Mouse (Mus musculus) G1E (cell line): ENCODE results near the gene Gng2. TPM values are rescaled to one million over a fixed set of nuclear protein-coding genes. Genes with fewer than 3 reads are reported as not detected.
"Not testable (repeated sequence)": the region's sequence is repeated elsewhere in the genome, so short reads cannot be mapped to it uniquely, and the experiment has no call there.

Experiments
- ATAC-seq: 2 replicates; pipeline ENCODE4 v1.8.0; 2016; ENCODE audit warnings: mild to moderate bottlenecking; ENCODE audit not compliant: insufficient number of reproducible peaks, poor library complexity, low FRiP score, severe bottlenecking; ENCODE audit errors: extremely low read depth
- DNase-seq: peaks from one replicate; pipeline ENCODE4 v3.0.0; 2012; ENCODE audit warnings: low spot score
- H3K27me3 ChIP-seq: 2 replicates; pipeline ENCODE4 v1.6.1; 2012; ENCODE audit warnings: mild to moderate bottlenecking, low read length, inconsistent platforms; ENCODE audit not compliant: insufficient read depth
- H3K36me3 ChIP-seq: replicated peaks from 2 replicates; pipeline ENCODE3; 2012; ENCODE audit warnings: mild to moderate bottlenecking, inconsistent platforms
- H3K4me1 ChIP-seq: 2 replicates; pipeline ENCODE4 v1.6.1; 2012; ENCODE audit warnings: low read depth, low read length, inconsistent platforms, mixed read lengths; ENCODE audit not compliant: insufficient read depth
- H3K4me3 ChIP-seq: 2 replicates; pipeline ENCODE4 v1.5.1; 2012; ENCODE audit warnings: low read depth, mild to moderate bottlenecking, inconsistent platforms, low read length, moderate library complexity, mixed read lengths
- H3K9me3 ChIP-seq: replicated peaks from 2 replicates; pipeline ENCODE4 v1.6.1; 2012; ENCODE audit warnings: inconsistent platforms
- CTCF ChIP-seq: IDR thresholded peaks from 2 replicates; pipeline ENCODE4 v1.5.1; 2012; ENCODE audit warnings: low read depth, low read length, inconsistent platforms, mixed read lengths
- GATA1 ChIP-seq: IDR thresholded peaks from 2 replicates; pipeline ENCODE4 v1.6.1; 2012; ENCODE audit warnings: borderline replicate concordance, low read length, inconsistent platforms, mixed read lengths
- GATA2 ChIP-seq: IDR thresholded peaks from 2 replicates; pipeline ENCODE4 v1.6.1; 2012; ENCODE audit warnings: low read depth, low read length, inconsistent platforms, borderline replicate concordance
- POLR2AphosphoS5 ChIP-seq: IDR thresholded peaks from 2 replicates; pipeline ENCODE4 v1.6.1; 2012; ENCODE audit warnings: low read depth, low read length, inconsistent platforms; ENCODE audit not compliant: insufficient replicate concordance
- TAL1 ChIP-seq: conservative IDR thresholded peaks from 2 replicates; pipeline ENCODE4 v1.6.1; 2012; ENCODE audit warnings: low read depth, low read length, inconsistent platforms, mixed read lengths
- polyA plus RNA-seq: library from polyadenylated mRNA; stranded (reverse); fragments of >175 nt; gene quantifications from 2 replicates; pipeline ENCODE4 v1.2.3, GENCODE M21; 2012
- total RNA-seq, 2 experiments: library from RNA; stranded (forward) in 1 of 2; stranded (reverse) in 1 of 2; fragments of 200-1000 nt in 1 of 2; fragments of >200 nt in 1 of 2; fragmentation: Nextera tagmentation in 1 of 2; gene quantifications; 2 replicates each; pipeline ENCODE4 v1.2.3; 2014 to 2017

Gng2 gene
- total and polyA plus RNA-seq, 3 experiments, result 4.3 to 280 (median 90.4) TPM

GRCm38 (mm10) chr14:19874201-19874807 lies 103.1 kb downstream of the Gng2 start:
- Histone ChIP-seq H3K4me3 (no peak overlapping the region), H3K27me3 (peaks cover 9% of the 10 kb centered on the region)
- TF ChIP-seq CTCF, result no peak
- no peak for TF ChIP-seq GATA2
- TF ChIP-seq TAL1, result no peak
- no peak for TF ChIP-seq POLR2AphosphoS5
- TF ChIP-seq GATA1, result no peak

GRCm38 (mm10) chr14:19867286-19867935 lies 110.0 kb downstream of the Gng2 start:
- Histone ChIP-seq H3K27me3 (peaks cover 18% of the 10 kb centered on the region), H3K4me1 (no peaks in the 10 kb centered on the region), H3K36me3 (no peaks in the 10 kb centered on the region), H3K4me3 (no peak overlapping the region), H3K9me3 (no peaks in the 10 kb centered on the region)
- no peak for DNase-seq
- TF ChIP-seq CTCF, result no peak
- TF ChIP-seq POLR2AphosphoS5, result no peak
- TF ChIP-seq GATA1, result no peak
- ATAC-seq, result no peak

More at GRCm38 (mm10) chr14:19874201-19874807, 103.1 kb downstream of the Gng2 start:
- no peak for DNase-seq
- Histone ChIP-seq H3K9me3 (no peaks in the 10 kb centered on the region), H3K4me1 (no peaks in the 10 kb centered on the region), H3K36me3 (peaks cover 17% of the 10 kb centered on the region)
- ATAC-seq, result no peak

- not testable (repeated sequence) for H3K36me3 ChIP-seq, ATAC-seq, H3K9me3 ChIP-seq, H3K4me3 ChIP-seq, DNase-seq, H3K4me1 ChIP-seq
- H3K27me3 ChIP-seq, result peaks cover 15% of the 10 kb centered on the region
Measured at GRCm38 (mm10) chr14:19865121-19865520, 112.3 kb downstream of the Gng2 start.

- Histone ChIP-seq H3K27me3 (peaks cover 4% of the 10 kb centered on the region; the same call in 1 of the 2 replicates), H3K9me3 (no peaks in the 10 kb centered on the region), H3K4me1 (no peaks in the 10 kb centered on the region), H3K36me3 (no peaks in the 10 kb centered on the region), H3K4me3 (no peak overlapping the region)
- TF ChIP-seq GATA2, result no peak
- no peak for TF ChIP-seq CTCF
- TF ChIP-seq GATA1, result no peak
- TF ChIP-seq POLR2AphosphoS5, result no peak
- TF ChIP-seq TAL1, result no peak
- ATAC-seq, result no peak
- no peak for DNase-seq
Measured at GRCm38 (mm10) chr14:19861311-19862080, 115.9 kb downstream of the Gng2 start.

- H3K4me3 ChIP-seq, result no peak overlapping the region
- H3K27me3 ChIP-seq, result peaks cover 4% of the 10 kb centered on the region; the same call in 1 of the 2 replicates
- H3K36me3 ChIP-seq, result no peaks in the 10 kb centered on the region
- no peak for ATAC-seq
- DNase-seq, result no peak
- TF ChIP-seq GATA1 (no peak), POLR2AphosphoS5 (no peak), TAL1 (no peak), GATA2 (no peak), CTCF (no peak)
- no peaks in the 10 kb centered on the region for H3K4me1 ChIP-seq
- no peaks in the 10 kb centered on the region for H3K9me3 ChIP-seq
Measured at GRCm38 (mm10) chr14:19860281-19860680, 117.1 kb downstream of the Gng2 start.

- TF ChIP-seq POLR2AphosphoS5 (no peak), CTCF (no peak), GATA2 (no peak)
- H3K4me1 ChIP-seq, result no peaks in the 10 kb centered on the region
- no peaks in the 10 kb centered on the region for H3K9me3 ChIP-seq
- no peak overlapping the region for H3K4me3 ChIP-seq
- H3K36me3 ChIP-seq, result no peaks in the 10 kb centered on the region
- peaks cover 2% of the 10 kb centered on the region; the same call in 1 of the 2 replicates for H3K27me3 ChIP-seq
- DNase-seq (no peak), ATAC-seq (no peak)
Measured at GRCm38 (mm10) chr14:19858808-19859776, 118.3 kb downstream of the Gng2 start.
